Mouse (Mus musculus) gastrocnemius, postnatal 4 days (tissue): ENCODE measurements around the gene Itga9. TPM values are rescaled to one million over a fixed set of nuclear protein-coding genes. Genes with fewer than 3 reads are reported as not detected.

Source experiments
- DNase-seq, 2 experiments: peaks; one replicate each; pipeline ENCODE4 v3.0.0; 2021 to 2022; ENCODE audit warnings: low spot score in 2 of 2, mixed read lengths in 2 of 2
- total RNA-seq, 2 experiments: library from RNA; stranded (reverse); gene quantifications; 2 replicates each; pipeline ENCODE4 v1.2.3; 2021

Itga9 gene
- total RNA-seq, 2 experiments from 2014 or later: 30.6 to 38.2 TPM

DNA sequence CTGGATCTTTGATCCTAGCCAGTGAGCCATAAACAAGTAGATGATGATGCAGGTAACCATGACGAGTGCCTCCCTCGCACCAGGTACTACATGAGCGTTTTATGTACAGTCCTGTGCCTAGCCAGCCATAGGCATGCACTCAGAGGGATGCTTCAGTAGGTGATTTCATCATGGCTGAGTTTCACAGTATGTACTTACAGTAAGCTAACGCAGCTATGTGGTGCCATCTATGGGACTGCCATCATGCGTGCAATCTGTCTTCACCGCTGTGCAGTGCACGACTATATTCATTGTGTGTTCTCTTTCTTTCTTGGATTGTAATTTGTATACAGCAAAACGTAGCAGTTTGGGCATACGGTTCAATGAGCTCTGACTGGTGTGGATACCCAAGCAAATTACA lies 77.9 kb downstream of the Itga9 start:
- no peak for DNase-seq

DNA sequence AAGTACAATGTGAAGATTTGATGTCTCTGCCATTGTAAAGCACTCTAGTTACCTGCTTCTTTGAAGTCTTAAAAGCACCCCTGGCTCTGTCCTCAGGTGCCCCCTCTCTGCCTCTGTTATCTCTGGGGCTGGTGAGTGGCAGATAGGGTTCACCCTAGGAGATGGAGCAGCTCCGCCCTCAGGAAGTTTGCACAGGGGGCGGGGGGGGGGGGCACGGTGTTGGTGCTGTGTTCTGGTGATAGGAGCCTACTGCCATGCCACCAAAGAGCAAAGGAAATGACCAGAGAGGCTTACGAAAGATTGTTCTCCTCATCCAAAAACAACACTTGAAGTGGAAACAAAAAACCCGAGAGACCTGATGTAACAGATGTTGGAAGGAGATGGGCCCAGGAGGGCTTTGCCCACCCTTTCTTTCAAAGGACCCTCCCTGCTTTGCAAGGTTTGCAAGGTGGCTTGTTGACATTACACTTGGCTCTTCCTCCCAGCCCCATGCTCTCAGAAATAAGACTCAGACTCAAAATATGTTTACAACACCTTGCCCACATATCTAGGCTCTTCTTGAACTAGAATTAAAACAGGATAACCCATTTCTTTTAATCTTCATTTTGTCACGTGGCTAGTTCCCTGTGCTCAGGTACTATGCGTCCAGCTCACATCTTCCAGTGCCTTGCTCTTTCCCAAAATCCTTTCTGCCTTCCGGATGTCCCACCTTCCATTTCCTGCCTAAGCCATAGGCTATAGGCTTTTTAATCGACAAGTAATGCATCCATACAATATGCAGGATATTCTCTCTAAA lies 79.9 kb downstream of the Itga9 start:
- no peak for DNase-seq

DNA sequence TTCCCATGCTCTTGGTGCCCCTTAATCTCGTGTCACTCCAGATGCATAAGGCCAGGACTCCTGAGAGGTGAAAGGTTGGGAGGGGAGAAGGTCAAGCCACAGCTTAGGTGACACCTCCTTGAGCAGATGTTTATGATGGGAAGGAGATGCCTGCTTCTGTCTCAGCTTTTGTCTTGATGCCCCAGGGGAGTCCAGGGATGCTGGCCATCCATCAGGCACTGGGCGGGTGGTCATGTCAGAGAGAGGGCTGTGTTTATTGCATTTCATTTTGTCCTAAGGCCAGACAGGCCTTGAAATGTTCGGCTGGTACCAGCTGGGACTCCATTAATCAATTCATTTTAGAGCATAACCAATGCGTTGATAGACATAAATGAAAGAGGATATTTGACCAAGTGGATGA lies 81.8 kb downstream of the Itga9 start:
- DNase-seq: no peak

DNA sequence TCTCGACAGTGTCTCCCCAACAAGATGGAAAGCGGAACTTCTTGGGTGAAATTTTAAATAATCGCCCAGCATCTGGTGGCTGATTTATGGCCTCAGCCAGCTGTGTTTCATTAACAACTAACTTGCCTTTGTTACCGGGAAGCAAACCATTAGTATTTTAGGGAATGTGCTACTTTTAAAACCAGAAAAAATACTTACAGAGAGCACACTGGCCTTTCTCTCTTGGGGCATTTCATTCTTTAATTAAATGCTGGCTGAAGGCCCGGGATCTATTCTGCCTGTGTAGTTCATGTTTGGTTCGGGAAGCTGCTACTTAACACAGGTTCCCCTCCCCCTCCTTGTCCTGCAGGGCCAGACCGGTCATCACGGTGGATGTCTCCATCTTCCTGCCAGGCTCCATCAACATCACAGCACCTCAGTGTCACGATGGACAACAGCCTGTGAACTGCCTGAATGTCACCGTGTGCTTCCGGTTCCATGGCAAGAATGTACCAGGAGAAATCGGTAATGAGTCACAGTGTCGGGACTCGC lies 82.5 kb downstream of the Itga9 start:
- DNase-seq: no peak

GRCm38 (mm10) chr9:118693256-118693655 lies 86.8 kb downstream of the Itga9 start:
- peak in 1 of 2 experiments; percentile 59 for DNase-seq

DNA sequence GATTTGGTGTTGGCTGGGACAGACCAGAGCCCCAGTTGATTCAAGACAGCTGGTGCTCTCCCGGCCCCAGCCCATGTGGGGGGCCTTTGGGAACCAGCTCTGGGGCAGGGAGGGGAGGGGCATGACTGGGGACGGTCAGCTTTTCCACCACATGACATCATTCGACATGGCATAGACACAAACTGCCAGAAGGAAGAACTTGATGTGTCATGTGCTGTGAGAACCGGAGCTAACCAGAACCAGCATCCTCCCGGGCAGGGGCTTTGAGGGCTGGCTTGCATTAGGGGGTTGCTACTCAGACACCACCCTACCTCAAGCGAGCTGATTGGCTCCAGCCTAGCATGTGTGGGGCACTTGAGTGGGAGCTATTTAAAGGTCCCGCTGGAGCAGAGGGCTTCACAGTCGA lies 87.9 kb downstream of the Itga9 start:
- DNase-seq: no peak

DNA sequence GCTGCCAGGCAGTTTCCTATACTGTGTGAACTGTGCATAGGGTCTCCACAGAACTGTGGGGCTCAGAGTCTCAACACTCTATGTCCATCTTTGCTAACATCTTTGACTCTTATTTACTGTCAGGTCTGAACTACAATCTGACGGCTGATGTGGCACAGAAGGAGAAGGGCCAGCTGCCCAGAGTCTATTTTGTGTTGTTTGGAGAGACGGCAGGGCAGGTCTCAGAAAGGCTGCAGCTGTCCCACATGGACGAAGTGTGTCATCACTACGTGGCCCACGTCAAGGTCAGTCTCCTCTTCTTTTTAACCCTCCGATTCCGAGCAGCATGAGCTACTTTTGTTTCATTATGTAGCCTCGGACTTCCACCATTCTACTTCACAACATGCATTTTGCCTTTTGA lies 91.7 kb downstream of the Itga9 start:
- no peak for DNase-seq

DNA sequence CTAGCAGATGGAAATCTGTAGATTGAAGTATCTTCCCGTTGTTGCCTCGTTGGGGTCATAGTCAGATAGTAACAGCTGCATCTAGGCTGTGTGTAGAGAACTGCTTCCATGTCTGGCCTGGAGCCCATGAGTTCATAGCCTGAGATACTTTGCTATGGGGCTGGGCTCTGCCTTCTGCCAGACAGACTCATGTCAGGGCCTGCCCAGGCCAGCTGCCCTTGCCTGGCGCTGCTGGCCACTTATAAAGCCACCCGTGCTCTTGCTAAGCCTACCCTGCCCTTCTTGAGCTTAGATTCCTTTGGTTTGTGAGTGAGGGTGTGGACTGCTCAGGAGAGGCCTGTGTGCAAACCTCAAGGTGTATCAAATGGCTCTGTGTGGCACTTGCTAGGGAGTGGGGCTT lies 93.2 kb downstream of the Itga9 start:
- DNase-seq: peak in 1 of 2 experiments; percentile 53

GRCm38 (mm10) chr9:118700889-118701288 lies 94.4 kb downstream of the Itga9 start:
- DNase-seq: no peak

GRCm38 (mm10) chr9:118701791-118702190 lies 95.3 kb downstream of the Itga9 start:
- no peak for DNase-seq

DNA sequence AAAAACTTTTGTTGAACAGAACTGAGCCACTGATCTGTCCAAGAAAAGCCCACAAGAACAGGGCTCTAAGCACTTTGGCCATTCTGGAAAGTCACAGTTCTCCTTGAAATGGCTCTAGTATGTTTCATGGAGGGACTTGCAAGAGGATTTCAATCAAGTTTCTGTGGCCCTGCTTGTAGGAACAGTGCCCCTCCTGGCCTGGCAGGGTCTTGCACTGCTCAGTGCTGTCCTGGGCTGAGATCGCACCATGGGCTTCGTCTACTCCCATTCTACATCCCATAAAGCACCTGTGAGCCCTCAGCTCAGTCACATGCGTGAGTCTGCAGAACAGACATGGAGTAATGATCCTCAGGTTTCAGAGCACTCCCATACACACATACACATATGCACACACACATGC lies 96.7 kb downstream of the Itga9 start:
- DNase-seq: no peak

- no peak for DNase-seq
Observed at GRCm38 (mm10) chr9:118705381-118706074, 99.0 kb downstream of the Itga9 start.

DNA sequence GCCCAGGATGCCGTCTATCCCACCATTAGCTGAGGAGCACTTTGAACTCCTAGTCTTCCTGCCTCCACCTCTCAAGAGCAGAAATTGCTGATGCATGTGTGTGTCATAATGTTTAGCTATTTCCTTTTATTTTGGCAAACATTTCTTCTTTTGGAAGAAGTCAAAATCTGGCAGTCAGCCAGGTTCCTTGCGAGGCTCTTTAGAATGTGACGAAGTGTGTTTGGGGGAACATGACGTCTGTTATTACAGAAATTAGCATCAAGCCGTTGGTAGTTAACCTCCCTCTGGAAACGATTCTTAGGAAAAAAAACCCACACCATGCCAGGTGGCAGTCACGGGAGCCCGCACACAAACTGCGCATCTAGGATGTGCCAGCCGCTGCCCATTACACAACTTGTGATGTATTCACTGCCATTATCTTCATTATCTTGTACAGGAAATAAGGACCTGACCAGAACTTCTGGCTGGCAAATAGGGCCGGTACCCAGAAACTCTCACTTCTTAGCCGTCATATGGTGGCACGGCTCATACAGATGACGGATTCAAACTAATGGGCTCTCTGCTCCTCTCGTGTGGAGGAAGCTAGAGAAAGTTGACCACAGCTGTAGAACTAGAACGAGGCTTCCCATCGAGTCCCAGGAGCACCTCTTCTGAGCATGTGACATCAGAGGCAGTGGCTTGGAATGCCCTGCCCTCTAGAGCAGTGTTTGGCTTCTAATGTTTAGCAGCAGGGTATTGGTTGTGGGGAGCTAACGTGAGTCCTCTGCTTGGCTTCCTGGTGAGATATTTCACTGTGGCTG lies 99.9 kb downstream of the Itga9 start:
- no peak for DNase-seq

- DNase-seq: no peak
Observed at GRCm38 (mm10) chr9:118710625-118711024, 104.1 kb downstream of the Itga9 start.

DNA sequence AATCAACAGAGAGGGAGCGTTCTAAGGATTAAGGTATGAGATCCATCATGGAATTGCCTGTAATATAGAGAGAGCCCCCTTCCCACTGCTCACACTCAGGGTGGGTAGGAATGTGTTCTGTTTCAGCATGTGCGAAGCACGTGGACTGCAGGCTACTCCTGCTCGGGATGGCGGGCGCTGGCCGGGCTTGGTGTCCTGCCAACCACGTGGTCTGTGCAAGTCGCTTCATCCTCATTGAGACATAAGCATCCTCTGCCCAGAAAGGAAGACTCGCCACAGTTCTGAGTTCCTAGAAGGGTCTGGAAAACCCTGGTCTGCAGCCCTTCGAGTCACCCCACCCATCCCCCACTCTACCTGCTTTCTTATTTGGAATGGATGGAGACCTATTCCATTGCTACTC lies 105.3 kb downstream of the Itga9 start:
- DNase-seq: no peak

GRCm38 (mm10) chr9:118713515-118713914 lies 107.0 kb downstream of the Itga9 start:
- DNase-seq: no peak

- no peak for DNase-seq
Observed at GRCm38 (mm10) chr9:118714536-118714935, 108.0 kb downstream of the Itga9 start.

DNA sequence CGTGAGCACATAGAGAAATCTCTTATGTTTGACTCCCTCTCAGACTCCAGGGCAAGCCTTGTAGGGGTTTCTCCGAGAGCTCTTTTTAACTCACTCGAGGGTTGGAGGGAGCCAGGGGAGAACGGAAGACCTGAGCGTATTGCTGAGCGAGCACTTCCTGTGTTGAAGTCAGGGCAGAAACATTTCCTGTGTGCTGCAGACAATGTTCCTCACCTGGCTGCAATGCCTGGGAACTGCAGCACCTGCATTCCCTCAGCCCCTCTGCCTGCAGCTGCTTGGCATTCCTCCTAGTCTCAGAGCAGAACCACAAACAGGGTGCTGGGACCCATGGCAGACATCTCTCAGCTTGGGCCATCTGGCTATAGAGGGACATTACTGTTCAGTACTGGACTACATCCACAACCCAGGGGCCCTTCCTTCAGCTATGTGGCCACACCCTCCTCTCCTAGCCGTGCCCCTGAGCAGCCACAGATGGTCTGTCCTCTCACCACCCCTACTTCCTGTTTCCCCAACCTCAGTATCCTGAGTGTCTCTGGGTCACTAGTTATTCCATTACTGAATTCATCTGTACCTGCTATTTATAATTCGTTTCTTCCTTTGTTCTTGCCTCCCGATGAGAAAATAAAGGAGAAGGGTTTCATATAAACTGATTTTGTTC lies 109.6 kb downstream of the Itga9 start:
- no peak for DNase-seq

DNA sequence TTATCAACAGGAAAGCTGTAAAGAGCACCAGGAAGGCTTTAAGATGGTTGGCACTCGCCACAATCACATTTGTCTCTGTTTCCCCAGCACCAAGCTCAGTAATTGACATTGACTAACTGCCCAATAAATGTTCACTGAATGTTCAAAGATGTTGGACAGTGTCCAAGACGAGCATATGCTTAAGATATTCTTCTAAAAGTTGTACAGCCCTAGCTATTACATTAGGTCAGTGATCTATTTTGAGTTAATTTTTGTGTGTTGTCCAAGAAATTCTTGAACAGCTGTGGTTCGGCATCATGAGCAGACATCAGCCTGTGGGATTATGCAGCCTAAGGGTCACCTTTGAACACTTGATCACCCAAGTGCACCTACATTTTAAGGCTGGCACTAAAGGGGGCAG lies 110.9 kb downstream of the Itga9 start:
- no peak for DNase-seq

- no peak for DNase-seq
Observed at GRCm38 (mm10) chr9:118718511-118718910, 112.0 kb downstream of the Itga9 start.

DNA sequence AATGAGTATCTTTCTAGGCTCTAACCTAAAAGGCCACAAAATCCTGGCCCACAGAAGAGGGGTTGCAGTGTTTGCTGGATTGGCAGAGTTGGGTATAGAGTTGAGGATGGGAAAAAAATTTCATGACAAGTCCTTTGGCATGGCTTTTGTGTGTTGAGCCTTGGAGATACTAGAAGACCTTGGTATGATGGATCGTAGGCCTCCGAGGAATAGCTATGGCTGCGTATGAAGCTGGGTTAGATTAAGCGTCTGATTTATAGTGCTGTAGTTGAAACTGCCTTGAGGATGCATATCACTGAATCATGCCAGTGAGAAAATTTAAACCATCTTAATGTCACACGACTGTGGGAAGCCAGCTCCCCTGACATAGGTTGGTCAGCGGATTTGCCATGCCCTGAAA lies 114.6 kb downstream of the Itga9 start:
- no peak for DNase-seq
